29 mouse cellular contexts compared by ENCODE assay signal in the genomic region with DNA sequence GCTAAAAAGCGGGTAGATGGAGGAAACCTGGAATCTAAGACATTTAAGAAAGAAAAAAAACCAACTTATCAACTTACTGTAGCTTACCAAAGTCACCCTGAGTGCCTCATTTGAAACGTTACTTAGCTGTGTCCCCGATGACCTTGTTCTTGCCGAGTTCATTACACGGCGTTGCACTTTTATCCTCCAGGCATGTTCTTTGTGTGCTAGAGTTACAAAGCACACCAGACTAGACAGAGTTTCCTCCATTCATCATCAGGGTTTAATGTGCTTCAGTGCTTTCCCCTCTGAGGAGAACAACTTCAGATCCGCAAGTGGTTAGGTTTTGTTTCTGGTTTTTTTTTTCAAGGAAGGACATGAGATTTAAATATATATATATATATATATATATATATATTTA. TPM values are rescaled to one million over a fixed set of nuclear protein-coding genes. Genes with fewer than 3 reads are reported as not detected.
DNase-seq lines count a peak whose midpoint lies in the region; ATAC-seq lines count a peak whose summit lies in the region.
"Had no signal": no experiment of that assay in that cellular context is flagged by ENCODE, and none has a peak within 500 bp of the region (broad histone marks: within the 10 kb centered on the region; RNA-seq: fewer than 3 reads in every experiment).

No protein-coding gene starts in this region.

- H3K9ac ChIP-seq in embryonic facial prominence, embryonic 11.5 days (replicated peaks; ENCODE audit: low read length) = no peak overlapping the region
- H3K9ac ChIP-seq in kidney, embryonic 16.5 days (replicated peaks; ENCODE audit: low read length) = no peak overlapping the region
- H3K9ac ChIP-seq: embryonic facial prominence, embryonic 13.5 days; forebrain, embryonic 12.5 days; forebrain, embryonic 15.5 days; heart, embryonic 12.5 days; heart, embryonic 15.5 days; hindbrain, embryonic 13.5 days had no signal

- H3K27me3 ChIP-seq in embryonic facial prominence, embryonic 11.5 days (ENCODE audit: control insufficient read depth, insufficient read depth, low read length) = no peaks in the 10 kb centered on the region
- no peaks in the 10 kb centered on the region for H3K27me3 ChIP-seq in embryonic facial prominence, embryonic 10.5 days (replicated peaks; ENCODE audit: low read depth, poor library complexity, severe bottlenecking)
- no peaks in the 10 kb centered on the region for H3K27me3 ChIP-seq in kidney, embryonic 16.5 days (ENCODE audit: insufficient read depth, low read length)
- H3K27me3 ChIP-seq: CH12.LX; embryonic facial prominence, embryonic 13.5 days; forebrain, embryonic 12.5 days; forebrain, embryonic 15.5 days; heart, embryonic 12.5 days; heart, embryonic 15.5 days; hindbrain, embryonic 13.5 days; Patski had no signal

- H3K36me3 ChIP-seq in embryonic facial prominence, embryonic 11.5 days (replicated peaks; ENCODE audit: control insufficient read depth, insufficient read depth, low read depth, low read length) = no peaks in the 10 kb centered on the region
- no peaks in the 10 kb centered on the region for H3K36me3 ChIP-seq in embryonic facial prominence, embryonic 10.5 days (replicated peaks)
- no peaks in the 10 kb centered on the region for H3K36me3 ChIP-seq in kidney, embryonic 16.5 days (ENCODE audit: insufficient read depth, low read length)
- H3K36me3 ChIP-seq: embryonic facial prominence, embryonic 13.5 days; forebrain, embryonic 12.5 days; forebrain, embryonic 15.5 days; G1E; heart, embryonic 12.5 days; heart, embryonic 15.5 days; hindbrain, embryonic 10.5 days; hindbrain, embryonic 13.5 days had no signal

- peak; percentile 23 for DNase-seq in embryonic facial prominence, embryonic 11.5 days (ENCODE audit: low spot score)
- DNase-seq in embryonic facial prominence, embryonic 10.5 days (ENCODE audit: low spot score) = no peak
- DNase-seq in kidney, postnatal 36 days = no peak
- peak; percentile 27 for DNase-seq in ZHBTc4 (ENCODE audit: low read depth, low spot score)
- DNase-seq in right cerebral cortex, postnatal 4 days = no peak
- DNase-seq: adrenal gland, adult 2 months; adrenal gland, postnatal 14 days; B cell, adult 2 months; cerebellum, adult 11 months; cerebellum, adult 2 months; cerebellum, adult 9-11 months; cerebellum, postnatal 25 days; gastrocnemius, postnatal 25 days; heart, adult 18-20 months; heart, postnatal 10 days; heart, postnatal 36 days had no signal

- H3K4me3 ChIP-seq in embryonic facial prominence, embryonic 11.5 days (ENCODE audit: low read depth, low read length) = no peak overlapping the region
- no peak overlapping the region for H3K4me3 ChIP-seq in embryonic facial prominence, embryonic 10.5 days
- no peak overlapping the region for H3K4me3 ChIP-seq in kidney, embryonic 16.5 days (ENCODE audit: low read length)
- H3K4me3 ChIP-seq: embryonic facial prominence, embryonic 13.5 days; erythroblast, embryonic 14.5 days; forebrain, embryonic 12.5 days; forebrain, embryonic 15.5 days; heart, embryonic 12.5 days; heart, embryonic 15.5 days; hindbrain, embryonic 10.5 days; hindbrain, embryonic 13.5 days had no signal

- no peaks in the 10 kb centered on the region for H3K4me1 ChIP-seq in embryonic facial prominence, embryonic 11.5 days (ENCODE audit: control insufficient read depth, insufficient read depth, low read length)
- H3K4me1 ChIP-seq in embryonic facial prominence, embryonic 10.5 days = peaks cover 23% of the 10 kb centered on the region
- no peaks in the 10 kb centered on the region for H3K4me1 ChIP-seq in kidney, embryonic 16.5 days (ENCODE audit: insufficient read depth, low read length)
- H3K4me1 ChIP-seq: forebrain, embryonic 12.5 days; forebrain, embryonic 15.5 days; hindbrain, embryonic 13.5 days had no signal

- ATAC-seq in embryonic facial prominence, embryonic 11.5 days (replicated peaks; ENCODE audit: insufficient number of reproducible peaks, low FRiP score, low TSS enrichment, low read depth) = no peak
- peak; percentile 46; the same call in 1 of the 2 replicates for ATAC-seq in kidney, embryonic 16.5 days (ENCODE audit: low FRiP score, low TSS enrichment)
- ATAC-seq: forebrain, embryonic 15.5 days; hindbrain, embryonic 16.5 days; Patski had no signal

- WGBS in embryonic facial prominence, embryonic 11.5 days = 41% methylated on average over 7 of the region's 7 CpGs
- WGBS in embryonic facial prominence, embryonic 10.5 days = 51% methylated on average over 7 of the region's 7 CpGs
- 21% methylated on average over 7 of the region's 7 CpGs for WGBS in kidney, embryonic 16.5 days

- H3K27ac ChIP-seq in embryonic facial prominence, embryonic 11.5 days (replicated peaks; ENCODE audit: low read depth, low read length) = no peak overlapping the region
- no peak overlapping the region for H3K27ac ChIP-seq in embryonic facial prominence, embryonic 10.5 days (replicated peaks)
- no peak overlapping the region for H3K27ac ChIP-seq in kidney, embryonic 16.5 days (ENCODE audit: low read length)
- H3K27ac ChIP-seq: embryonic facial prominence, embryonic 13.5 days; forebrain, embryonic 12.5 days; forebrain, embryonic 15.5 days; heart, embryonic 15.5 days; hindbrain, embryonic 10.5 days; hindbrain, embryonic 13.5 days had no signal

- no peaks in the 10 kb centered on the region for H3K9me3 ChIP-seq in embryonic facial prominence, embryonic 11.5 days (replicated peaks; ENCODE audit: control insufficient read depth, low read length)
- H3K9me3 ChIP-seq in embryonic facial prominence, embryonic 10.5 days = no peaks in the 10 kb centered on the region
- H3K9me3 ChIP-seq in kidney, embryonic 16.5 days (ENCODE audit: low read length) = no peaks in the 10 kb centered on the region
- H3K9me3 ChIP-seq: embryonic facial prominence, embryonic 13.5 days; forebrain, embryonic 12.5 days; forebrain, embryonic 15.5 days; G1E; heart, embryonic 15.5 days; hindbrain, embryonic 10.5 days; hindbrain, embryonic 13.5 days had no signal

- H3K4me2 ChIP-seq in embryonic facial prominence, embryonic 11.5 days (ENCODE audit: low read depth, low read length) = no peak overlapping the region
- no peak overlapping the region for H3K4me2 ChIP-seq in kidney, embryonic 16.5 days (replicated peaks; ENCODE audit: low read depth, low read length)
- H3K4me2 ChIP-seq: embryonic facial prominence, embryonic 13.5 days; forebrain, embryonic 12.5 days; forebrain, embryonic 15.5 days; heart, embryonic 12.5 days; heart, embryonic 15.5 days; hindbrain, embryonic 13.5 days had no signal

RNA-seq across cellular contexts. Expression of gene Tmem165, which starts 18.9 kb away (rescaled TPM):
- 123 and 125 TPM in 2 replicates for polyA plus RNA-seq in embryonic facial prominence, embryonic 11.5 days (2014; fragmentation: Nextera tagmentation; extraction: Ambion mirVana)
- polyA plus RNA-seq in embryonic facial prominence, embryonic 10.5 days (2016; fragmentation: Nextera tagmentation; extraction: Ambion mirVana) = 74.0 and 74.1 TPM in 2 replicates
- 87.3 and 87.6 TPM in 2 replicates for polyA plus RNA-seq in kidney, embryonic 16.5 days (2015; fragmentation: Nextera tagmentation; extraction: Ambion mirVana)

RNA-seq across cellular contexts. Expression of gene Srd5a3, which starts 24.8 kb away (rescaled TPM):
- 23.2 and 27.0 TPM in 2 replicates for polyA plus RNA-seq in embryonic facial prominence, embryonic 11.5 days (2014; fragmentation: Nextera tagmentation; extraction: Ambion mirVana)
- polyA plus RNA-seq in embryonic facial prominence, embryonic 10.5 days (2016; fragmentation: Nextera tagmentation; extraction: Ambion mirVana) = 25.1 and 26.2 TPM in 2 replicates
- 42.8 and 44.5 TPM in 2 replicates for polyA plus RNA-seq in kidney, embryonic 16.5 days (2015; fragmentation: Nextera tagmentation; extraction: Ambion mirVana)

Comparison
In these comparisons a context has a peak if more than half of its experiments do, and no peak if none do; other contexts are left out.
1. DNase-seq: peak in embryonic facial prominence, embryonic 11.5 days (single experiment) and ZHBTc4 (single experiment); none in embryonic facial prominence, embryonic 10.5 days (single experiment), kidney, postnatal 36 days (0 of 2) and right cerebral cortex, postnatal 4 days (single experiment).